Mouse (Mus musculus) kidney, embryonic 16.5 days (tissue): ENCODE results near the gene Slc38a11. TPM values are rescaled to one million over a fixed set of nuclear protein-coding genes. Genes with fewer than 3 reads are reported as not detected.

ENCODE experiments used
- microRNA-seq: library from miRNA; unstranded; fragments of <30 nt; microRNA quantifications from one replicate; pipeline ENCODE4, GENCODE M21; 2016
- polyA plus RNA-seq: library from polyadenylated mRNA; unstranded; fragments of >200 nt; fragmentation: Nextera tagmentation; extraction: Ambion mirVana; gene quantifications from 2 replicates; pipeline ENCODE4 v1.2.1, GENCODE M21; 2015

The Slc38a11 gene
- polyA plus RNA-seq, 1 experiment from 2014 or later: 0.75 TPM

Small RNA genes lying within 50 kb of the gene (microRNA-seq; reads per million reads assigned to microRNA genes)
- gene Mir6337: not detected

Other genes starting within 250 kb of the Slc38a11 start
- 21.2 and 25.9 TPM in 2 replicates for gene Cobll1, start 124.6 kb downstream of the Slc38a11 start, polyA plus RNA-seq
- gene Scn3a, start 203.6 kb upstream of the Slc38a11 start, polyA plus RNA-seq: 0.19 and 0.92 TPM in 2 replicates